ENCODE assay signal across 9 mouse cellular contexts in the genomic region with DNA sequence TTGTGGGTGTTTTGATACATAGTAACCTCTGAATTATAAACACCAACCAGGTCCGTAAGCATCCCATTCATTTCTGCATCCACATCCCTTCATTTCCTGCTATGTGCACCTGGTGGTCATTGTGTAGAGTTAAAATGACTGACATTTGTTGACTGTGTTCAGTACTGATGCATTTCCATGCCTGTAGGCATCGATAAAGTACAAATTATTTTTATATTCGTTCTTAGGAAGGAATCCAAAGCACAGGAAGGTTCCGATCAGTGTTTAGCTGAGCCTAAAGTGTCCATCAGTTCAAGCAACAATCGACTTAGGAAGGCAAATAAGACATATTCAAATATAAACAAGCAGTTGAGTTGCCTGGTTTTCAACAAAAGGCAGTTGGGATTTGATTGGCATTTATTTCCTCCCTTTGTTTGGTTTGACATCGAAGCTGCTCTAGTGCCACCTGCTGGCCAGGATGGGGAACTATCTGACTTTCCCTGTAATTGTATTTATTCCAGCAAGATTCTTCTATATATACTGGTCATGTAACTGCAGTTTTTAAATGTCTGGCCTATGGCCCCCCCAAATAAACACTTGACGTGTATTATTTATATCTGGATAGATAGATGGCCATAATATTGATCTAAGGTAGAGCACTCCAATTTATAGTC.
DNase-seq lines count a peak whose midpoint lies in the region; ATAC-seq lines count a peak whose summit lies in the region.
"Had no signal": no experiment of that assay in that cellular context is flagged by ENCODE, and none has a peak within 500 bp of the region (broad histone marks: within the 10 kb centered on the region; RNA-seq: fewer than 3 reads in every experiment).

No protein-coding gene starts in this region.

- H3K9me3 ChIP-seq in forebrain, embryonic 15.5 days = no peaks in the 10 kb centered on the region
- H3K9me3 ChIP-seq in hindbrain, embryonic 11.5 days (ENCODE audit: control insufficient read depth, low read length) = no peaks in the 10 kb centered on the region

- H3K27me3 ChIP-seq in forebrain, embryonic 15.5 days = no peaks in the 10 kb centered on the region
- no peaks in the 10 kb centered on the region for H3K27me3 ChIP-seq in hindbrain, embryonic 11.5 days (ENCODE audit: control insufficient read depth, insufficient read depth, low read length)

- peak; percentile 50 for ATAC-seq in cerebellum, adult (ENCODE audit: insufficient number of reproducible peaks, low FRiP score, low TSS enrichment)
- ATAC-seq in forebrain, embryonic 15.5 days (replicated peaks) = peak; percentile 58
- ATAC-seq in hindbrain, embryonic 11.5 days (ENCODE audit: low FRiP score) = peak; percentile 71

- H3K4me2 ChIP-seq in forebrain, embryonic 15.5 days (replicated peaks) = no peak overlapping the region
- no peak overlapping the region for H3K4me2 ChIP-seq in hindbrain, embryonic 11.5 days (replicated peaks; ENCODE audit: low read depth, low read length)

- H3K4me1 ChIP-seq in forebrain, embryonic 15.5 days = peaks cover 7% of the 10 kb centered on the region
- H3K4me1 ChIP-seq in hindbrain, embryonic 11.5 days (replicated peaks; ENCODE audit: control insufficient read depth, insufficient read depth, low read length) = no peaks in the 10 kb centered on the region

- H3K36me3 ChIP-seq in forebrain, embryonic 15.5 days = no peaks in the 10 kb centered on the region
- H3K36me3 ChIP-seq in hindbrain, embryonic 11.5 days (ENCODE audit: control insufficient read depth, insufficient read depth, low read length) = no peaks in the 10 kb centered on the region

- H3K27ac ChIP-seq in forebrain, embryonic 15.5 days (replicated peaks) = peak overlapping the region; percentile 38
- no peak overlapping the region for H3K27ac ChIP-seq in hindbrain, embryonic 11.5 days (ENCODE audit: low read depth, low read length)
- H3K27ac ChIP-seq: macrophage had no signal

- H3K9ac ChIP-seq in forebrain, embryonic 15.5 days (replicated peaks) = no peak overlapping the region
- H3K9ac ChIP-seq in hindbrain, embryonic 11.5 days (ENCODE audit: low read depth, low read length) = no peak overlapping the region; the same call in 1 of the 2 replicates

- 29% methylated on average over 7 of the region's 7 CpGs for WGBS in forebrain, embryonic 15.5 days
- WGBS in hindbrain, embryonic 11.5 days = 51% methylated on average over 7 of the region's 7 CpGs

- DNase-seq in MN1 (ENCODE audit: low spot score) = peak; percentile 90
- DNase-seq in hindbrain, embryonic 11.5 days (ENCODE audit: low spot score) = peak; percentile 83
- DNase-seq in layer of hippocampus, adult 9-10 months (ENCODE audit: low spot score) = peak; percentile 77
- DNase-seq in lung, postnatal 4 days = peak; percentile 54 to 80
- peak; percentile 80 to 84 for DNase-seq in right cerebral cortex, adult 2 months (ENCODE audit: low spot score in 2 of 2)
- DNase-seq in yolk sac, embryonic 10.5 days (ENCODE audit: low spot score) = peak; percentile 46

- H3K4me3 ChIP-seq in forebrain, embryonic 15.5 days = no peak overlapping the region
- H3K4me3 ChIP-seq in hindbrain, embryonic 11.5 days (ENCODE audit: low read depth, low read length) = no peak overlapping the region
